Mouse (Mus musculus): ENCODE results near the gene Aldh1a7. TPM values are rescaled to one million over a fixed set of nuclear protein-coding genes. Genes with fewer than 3 reads are reported as not detected.
A peak's percentile ranks its signal among the peaks of the same experiment; 100 is the strongest.

Gene Aldh1a7
- polyA plus RNA-seq, 1 experiment from 2014 or later, result 1.0 TPM

DNA sequence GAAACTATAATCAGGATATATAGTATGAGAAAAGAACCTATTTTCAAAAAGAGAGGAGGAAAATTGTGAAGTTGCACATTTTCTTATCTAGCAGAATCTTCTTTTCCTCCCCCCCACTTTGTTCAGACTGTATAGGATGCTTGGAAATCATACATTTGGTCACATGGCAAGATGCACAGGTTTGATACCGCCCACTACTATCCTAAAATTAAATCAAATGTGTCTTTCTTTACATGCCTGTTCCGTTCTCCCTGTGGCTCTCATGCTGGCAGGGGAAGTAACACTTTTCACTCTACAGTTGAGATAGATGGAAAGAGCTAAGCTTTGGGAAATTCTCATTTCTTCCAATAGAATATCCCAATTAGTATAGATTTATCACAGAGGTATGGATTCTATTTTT is 7.1 kb downstream of the Aldh1a7 start:
- 54% methylated on average over 2 of the region's 2 CpGs for WGBS (ENCODE audit: insufficient replicate concordance)
- Histone ChIP-seq H3K4me2 (ENCODE audit: low read depth, low read length) (no peak overlapping the region), H3K9ac (ENCODE audit: low read depth, low read length) (no peak overlapping the region), H3K27ac (ENCODE audit: low read length) (no peak overlapping the region), H3K36me3 (ENCODE audit: control insufficient read depth, insufficient read depth) (no peaks in the 10 kb centered on the region), H3K27me3 (ENCODE audit: control insufficient read depth, insufficient read depth, low read depth, low read length) (no peaks in the 10 kb centered on the region), H3K4me1 (ENCODE audit: control insufficient read depth, low read depth, low read length) (no peaks in the 10 kb centered on the region), H3K4me3 (ENCODE audit: low read depth, low read length) (no peak overlapping the region), H3K9me3 (replicated peaks; ENCODE audit: control insufficient read depth, low read length) (no peaks in the 10 kb centered on the region)
- ATAC-seq (ENCODE audit: low read depth), result no peak

GRCm38 (mm10) chr19:20715617-20716016 is 11.7 kb downstream of the Aldh1a7 start:
- Histone ChIP-seq H3K9me3 (replicated peaks; ENCODE audit: control insufficient read depth, low read length) (no peaks in the 10 kb centered on the region), H3K27ac (ENCODE audit: low read length) (no peak overlapping the region), H3K36me3 (ENCODE audit: control insufficient read depth, insufficient read depth) (no peaks in the 10 kb centered on the region), H3K27me3 (ENCODE audit: control insufficient read depth, insufficient read depth, low read depth, low read length) (no peaks in the 10 kb centered on the region), H3K4me1 (ENCODE audit: control insufficient read depth, low read depth, low read length) (no peaks in the 10 kb centered on the region), H3K9ac (ENCODE audit: low read depth, low read length) (no peak overlapping the region), H3K4me3 (ENCODE audit: low read depth, low read length) (no peak overlapping the region), H3K4me2 (ENCODE audit: low read depth, low read length) (no peak overlapping the region)
- WGBS (ENCODE audit: insufficient replicate concordance), result 69% methylated on average over 3 of the region's 3 CpGs
- no peak for ATAC-seq (ENCODE audit: low read depth)

DNA sequence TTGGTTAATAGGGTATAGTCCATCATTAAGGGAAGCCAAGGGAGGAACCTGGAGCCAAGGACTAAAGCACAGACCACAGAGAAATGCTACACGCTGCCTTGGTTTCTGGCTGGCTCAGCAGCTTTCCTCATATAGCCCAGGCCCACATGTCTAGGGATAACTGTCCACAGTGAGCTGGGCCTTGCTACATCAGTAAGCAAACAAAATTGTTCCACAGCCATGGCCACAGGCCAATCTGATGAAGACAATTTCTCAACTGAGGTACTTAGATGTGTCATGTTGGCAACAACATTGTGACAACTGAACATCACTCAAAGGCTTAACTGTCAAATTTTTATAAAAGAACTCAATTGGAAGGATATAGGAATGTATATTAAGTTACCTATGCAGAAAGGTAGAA is 12.3 kb downstream of the Aldh1a7 start:
- no peaks in the 10 kb centered on the region for H3K27me3 ChIP-seq (ENCODE audit: control insufficient read depth, insufficient read depth, low read depth, low read length)
- no peak for ATAC-seq (ENCODE audit: low read depth)
- H3K36me3 ChIP-seq (ENCODE audit: control insufficient read depth, insufficient read depth), result no peaks in the 10 kb centered on the region
- no peak overlapping the region for H3K4me2 ChIP-seq (ENCODE audit: low read depth, low read length)
- no peaks in the 10 kb centered on the region for H3K4me1 ChIP-seq (ENCODE audit: control insufficient read depth, low read depth, low read length)
- 48% methylated on average over 1 of the region's 1 CpGs for WGBS (ENCODE audit: insufficient replicate concordance)
- H3K4me3 ChIP-seq (ENCODE audit: low read depth, low read length), result no peak overlapping the region
- H3K9me3 ChIP-seq (replicated peaks; ENCODE audit: control insufficient read depth, low read length), result no peaks in the 10 kb centered on the region
- H3K9ac ChIP-seq (ENCODE audit: low read depth, low read length), result no peak overlapping the region
- H3K27ac ChIP-seq (ENCODE audit: low read length), result no peak overlapping the region

GRCm38 (mm10) chr19:20714543-20714942 is 12.8 kb downstream of the Aldh1a7 start:
- Histone ChIP-seq H3K27ac (ENCODE audit: low read length) (no peak overlapping the region), H3K27me3 (ENCODE audit: control insufficient read depth, insufficient read depth, low read depth, low read length) (no peaks in the 10 kb centered on the region), H3K4me2 (ENCODE audit: low read depth, low read length) (no peak overlapping the region), H3K36me3 (ENCODE audit: control insufficient read depth, insufficient read depth) (no peaks in the 10 kb centered on the region), H3K4me3 (ENCODE audit: low read depth, low read length) (no peak overlapping the region), H3K4me1 (ENCODE audit: control insufficient read depth, low read depth, low read length) (no peaks in the 10 kb centered on the region), H3K9me3 (replicated peaks; ENCODE audit: control insufficient read depth, low read length) (no peaks in the 10 kb centered on the region), H3K9ac (ENCODE audit: low read depth, low read length) (no peak overlapping the region)
- ATAC-seq (ENCODE audit: low read depth), result no peak
- WGBS (ENCODE audit: insufficient replicate concordance), result 64% methylated on average over 4 of the region's 4 CpGs

DNA sequence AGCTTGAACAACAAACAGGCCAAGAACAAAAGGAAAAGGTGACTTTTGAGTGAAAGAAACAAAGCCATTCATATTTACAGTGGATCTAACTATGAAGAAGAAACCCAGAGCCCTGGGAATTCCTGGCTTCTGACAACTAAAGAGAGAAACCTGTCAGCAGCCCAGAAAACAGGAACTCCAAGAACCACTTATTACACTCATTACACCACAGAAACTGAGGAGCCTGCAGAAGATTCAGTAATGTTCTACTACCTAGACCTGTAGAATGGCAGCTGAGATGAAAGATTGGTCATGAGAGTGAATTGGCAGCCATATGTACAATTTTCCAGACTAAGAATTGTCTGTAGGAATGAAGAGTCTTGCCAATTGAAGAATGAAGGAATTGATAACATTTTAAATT is 20.2 kb downstream of the Aldh1a7 start:
- Histone ChIP-seq H3K4me2 (ENCODE audit: low read depth, low read length) (no peak overlapping the region), H3K9ac (ENCODE audit: low read depth, low read length) (no peak overlapping the region), H3K36me3 (ENCODE audit: control insufficient read depth, insufficient read depth) (no peaks in the 10 kb centered on the region), H3K4me3 (ENCODE audit: low read depth, low read length) (no peak overlapping the region), H3K9me3 (replicated peaks; ENCODE audit: control insufficient read depth, low read length) (no peaks in the 10 kb centered on the region), H3K27me3 (ENCODE audit: control insufficient read depth, insufficient read depth, low read depth, low read length) (no peaks in the 10 kb centered on the region), H3K4me1 (ENCODE audit: control insufficient read depth, low read depth, low read length) (no peaks in the 10 kb centered on the region), H3K27ac (ENCODE audit: low read length) (no peak overlapping the region)
- ATAC-seq (ENCODE audit: low read depth), result no peak

- no peak overlapping the region for H3K27ac ChIP-seq (ENCODE audit: low read length)
- H3K36me3 ChIP-seq (ENCODE audit: control insufficient read depth, insufficient read depth), result no peaks in the 10 kb centered on the region
- 33% methylated on average over 4 of the region's 4 CpGs for WGBS (ENCODE audit: insufficient replicate concordance)
- no peaks in the 10 kb centered on the region for H3K9me3 ChIP-seq (replicated peaks; ENCODE audit: control insufficient read depth, low read length)
- H3K4me3 ChIP-seq (ENCODE audit: low read depth, low read length), result no peak overlapping the region
- no peak overlapping the region for H3K4me2 ChIP-seq (ENCODE audit: low read depth, low read length)
- H3K4me1 ChIP-seq (ENCODE audit: control insufficient read depth, low read depth, low read length), result no peaks in the 10 kb centered on the region
- H3K9ac ChIP-seq (ENCODE audit: low read depth, low read length), result no peak overlapping the region
- no peak for ATAC-seq (ENCODE audit: low read depth)
- no peaks in the 10 kb centered on the region for H3K27me3 ChIP-seq (ENCODE audit: control insufficient read depth, insufficient read depth, low read depth, low read length)
Observed at GRCm38 (mm10) chr19:20706747-20707146, 20.6 kb downstream of the Aldh1a7 start.

DNA sequence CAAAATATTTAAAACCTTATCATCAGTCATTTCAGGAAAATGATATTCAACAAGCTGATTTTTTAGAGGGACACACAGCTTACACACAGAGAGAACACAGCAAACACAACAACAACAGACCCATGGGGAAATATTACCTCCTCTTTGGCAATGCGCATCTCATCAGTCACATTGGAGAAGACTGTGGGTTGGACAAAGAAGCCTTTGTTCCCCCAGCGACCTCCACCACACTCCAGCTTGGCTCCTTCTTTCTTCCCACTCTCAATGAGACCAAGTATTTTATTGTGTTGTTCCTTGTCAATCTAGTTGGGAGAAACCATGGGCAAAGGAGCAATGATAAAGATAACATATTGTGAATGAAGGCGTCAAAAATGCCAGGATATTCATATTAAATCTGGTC is 25.3 kb downstream of the Aldh1a7 start:
- ATAC-seq (ENCODE audit: low read depth), result no peak
- Histone ChIP-seq H3K4me1 (ENCODE audit: control insufficient read depth, low read depth, low read length) (no peaks in the 10 kb centered on the region), H3K9ac (ENCODE audit: low read depth, low read length) (no peak overlapping the region), H3K4me3 (ENCODE audit: low read depth, low read length) (no peak overlapping the region), H3K9me3 (replicated peaks; ENCODE audit: control insufficient read depth, low read length) (no peaks in the 10 kb centered on the region), H3K36me3 (ENCODE audit: control insufficient read depth, insufficient read depth) (no peaks in the 10 kb centered on the region), H3K27me3 (ENCODE audit: control insufficient read depth, insufficient read depth, low read depth, low read length) (no peaks in the 10 kb centered on the region), H3K27ac (ENCODE audit: low read length) (no peak overlapping the region), H3K4me2 (ENCODE audit: low read depth, low read length) (no peak overlapping the region)
- WGBS (ENCODE audit: insufficient replicate concordance), result 64% methylated on average over 3 of the region's 3 CpGs

DNA sequence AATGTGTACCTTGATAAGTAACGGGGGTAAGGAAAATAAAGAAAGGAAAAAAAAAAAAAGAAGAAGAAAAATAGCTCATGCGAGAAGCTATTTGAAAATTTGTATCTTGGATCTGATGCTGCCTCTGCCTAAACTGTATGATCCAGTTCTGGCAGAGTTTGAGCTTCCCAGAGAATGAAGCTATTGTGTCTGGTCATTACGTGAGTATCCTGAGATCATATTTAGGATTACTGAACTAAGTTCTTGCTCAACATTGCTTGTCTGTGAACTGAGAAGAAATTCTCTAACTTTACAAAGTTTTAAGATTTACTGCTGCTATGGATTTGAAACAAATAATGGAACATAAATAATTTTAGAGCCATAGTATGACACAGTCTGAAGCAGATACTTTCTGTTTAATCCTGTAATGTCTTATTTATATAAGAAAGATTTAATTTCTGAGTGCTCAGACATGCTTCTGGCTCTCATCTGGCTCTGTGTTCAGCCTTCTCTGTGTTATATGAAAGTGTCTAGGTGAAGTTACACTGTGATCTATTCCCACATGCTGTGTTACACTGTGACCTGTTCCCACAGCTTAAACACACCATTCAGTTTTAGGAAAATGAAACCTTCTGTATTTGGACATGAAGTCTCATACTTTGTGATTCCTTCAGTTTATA is 49.5 kb downstream of the Aldh1a7 start:
- ATAC-seq (ENCODE audit: low read depth), result no peak
- 65% methylated on average over 3 of the region's 3 CpGs for WGBS (ENCODE audit: insufficient replicate concordance)

DNA sequence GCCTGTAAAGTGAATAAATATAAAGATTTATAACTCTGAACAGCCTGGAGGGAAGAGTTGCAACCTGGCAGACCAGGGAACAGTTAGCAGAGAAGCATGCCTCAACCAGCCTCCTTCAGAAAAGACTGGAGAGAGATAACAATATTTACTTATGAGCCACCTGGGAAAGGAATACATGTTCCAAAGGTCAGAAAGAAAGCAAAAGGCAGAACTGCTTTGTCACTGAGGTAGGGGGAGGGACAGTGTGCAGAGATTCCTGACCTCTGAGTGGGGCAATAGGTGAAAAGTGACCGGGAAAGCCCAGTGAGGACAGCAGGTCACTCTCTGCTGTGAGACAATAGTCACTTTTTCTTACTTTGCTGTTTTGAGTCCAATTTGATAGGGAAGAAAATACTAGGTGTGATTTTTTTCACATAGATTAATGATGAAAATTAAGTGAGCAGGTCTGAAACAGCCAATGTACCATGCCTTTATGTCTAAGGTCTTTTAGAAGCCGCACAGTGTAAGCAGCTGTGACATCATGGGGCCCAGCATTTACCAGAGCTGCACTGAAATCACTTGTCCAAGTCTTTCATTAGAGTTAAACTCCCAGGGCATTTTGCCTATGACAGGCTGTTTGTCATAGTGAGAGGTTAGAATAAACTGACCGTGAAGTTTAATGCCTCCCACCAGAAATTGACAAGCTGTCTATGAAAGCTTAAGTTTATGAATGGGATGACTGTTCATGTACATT is 73.1 kb downstream of the Aldh1a7 start:
- ATAC-seq (ENCODE audit: low read depth), result peak; percentile 93
- Histone ChIP-seq H3K27me3 (ENCODE audit: control insufficient read depth, insufficient read depth, low read depth, low read length) (no peaks in the 10 kb centered on the region), H3K27ac (ENCODE audit: low read length) (no peak overlapping the region), H3K4me3 (ENCODE audit: low read depth, low read length) (no peak overlapping the region), H3K9ac (ENCODE audit: low read depth, low read length) (no peak overlapping the region), H3K4me2 (ENCODE audit: low read depth, low read length) (no peak overlapping the region), H3K36me3 (ENCODE audit: control insufficient read depth, insufficient read depth) (no peaks in the 10 kb centered on the region), H3K4me1 (ENCODE audit: control insufficient read depth, low read depth, low read length) (no peaks in the 10 kb centered on the region), H3K9me3 (replicated peaks; ENCODE audit: control insufficient read depth, low read length) (no peaks in the 10 kb centered on the region)
- 59% methylated on average over 3 of the region's 3 CpGs for WGBS (ENCODE audit: insufficient replicate concordance)

More for the DNA sequence above, 49.5 kb downstream of the Aldh1a7 start:
- no peak overlapping the region for H3K9ac ChIP-seq (ENCODE audit: low read depth, low read length)
- H3K4me2 ChIP-seq (ENCODE audit: low read depth, low read length), result no peak overlapping the region
- no peaks in the 10 kb centered on the region for H3K4me1 ChIP-seq (ENCODE audit: control insufficient read depth, low read depth, low read length)
- H3K27ac ChIP-seq (ENCODE audit: low read length), result no peak overlapping the region
- H3K4me3 ChIP-seq (ENCODE audit: low read depth, low read length), result no peak overlapping the region
- H3K36me3 ChIP-seq (ENCODE audit: control insufficient read depth, insufficient read depth), result no peaks in the 10 kb centered on the region
- no peaks in the 10 kb centered on the region for H3K27me3 ChIP-seq (ENCODE audit: control insufficient read depth, insufficient read depth, low read depth, low read length)
- no peaks in the 10 kb centered on the region for H3K9me3 ChIP-seq (replicated peaks; ENCODE audit: control insufficient read depth, low read length)
